Mouse (Mus musculus) small intestine, adult 2 months (tissue): ENCODE results near the gene Loxl3.

Source experiments
- CTCF ChIP-seq: fragments of 200-500 bp; IDR thresholded peaks from 2 replicates; pipeline ENCODE4 v1.5.1; 2012; ENCODE audit warnings: low read depth, mild to moderate bottlenecking, control low read depth, inconsistent platforms, low read length, moderate library complexity, mixed read lengths; ENCODE audit not compliant: insufficient replicate concordance, insufficient read length; ENCODE audit errors: extremely low read depth
- POLR2A ChIP-seq: fragments of 200-500 bp; IDR thresholded peaks from 2 replicates; pipeline ENCODE4 v1.6.1; 2012; ENCODE audit warnings: low read depth, mild to moderate bottlenecking, control low read depth, inconsistent platforms, low read length, moderate library complexity

- TF ChIP-seq POLR2A = no peak
- no peak for TF ChIP-seq CTCF
Observed at GRCm38 (mm10) chr6:83043561-83043960, 9.6 kb downstream of the Loxl3 start.
